Mouse (Mus musculus) G1E (cell line): ENCODE measurements around the gene Txnrd1.

Experiments used
- CTCF ChIP-seq: IDR thresholded peaks from 2 replicates; pipeline ENCODE4 v1.5.1; 2012; ENCODE audit warnings: low read depth, low read length, inconsistent platforms, mixed read lengths
- GATA1 ChIP-seq: IDR thresholded peaks from 2 replicates; pipeline ENCODE4 v1.6.1; 2012; ENCODE audit warnings: borderline replicate concordance, low read length, inconsistent platforms, mixed read lengths
- POLR2AphosphoS5 ChIP-seq: IDR thresholded peaks from 2 replicates; pipeline ENCODE4 v1.6.1; 2012; ENCODE audit warnings: low read depth, low read length, inconsistent platforms; ENCODE audit not compliant: insufficient replicate concordance
- TAL1 ChIP-seq: conservative IDR thresholded peaks from 2 replicates; pipeline ENCODE4 v1.6.1; 2012; ENCODE audit warnings: low read depth, low read length, inconsistent platforms, mixed read lengths

- TF ChIP-seq CTCF: no peak
- no peak for TF ChIP-seq TAL1
- TF ChIP-seq POLR2AphosphoS5: no peak
- TF ChIP-seq GATA1: no peak
Measured at GRCm38 (mm10) chr10:82807238-82807637, 26.5 kb upstream of the Txnrd1 start.
